Mouse (Mus musculus): ENCODE results near the gene Gm14406.
"Not testable (repeated sequence)": the region's sequence is repeated elsewhere in the genome, so short reads cannot be mapped to it uniquely, and the experiment has no call there.

GRCm38 (mm10) chr2:177577998-177578397 lies at the start of gene Gm14406:
- not testable (repeated sequence) for TF ChIP-seq CTCF, POLR2A (IDR thresholded peaks at IDR 0.05; ENCODE audit: extremely low read depth, insufficient read depth, low read length)

Measured in cortical plate, adult 2 months (tissue).